Mouse (Mus musculus): ENCODE results near the gene Pcgf1. TPM values are rescaled to one million over a fixed set of nuclear protein-coding genes. Genes with fewer than 3 reads are reported as not detected.

Pcgf1 gene
- total RNA-seq, 2 experiments from 2014 or later: 24.3 to 27.0 TPM

DNA sequence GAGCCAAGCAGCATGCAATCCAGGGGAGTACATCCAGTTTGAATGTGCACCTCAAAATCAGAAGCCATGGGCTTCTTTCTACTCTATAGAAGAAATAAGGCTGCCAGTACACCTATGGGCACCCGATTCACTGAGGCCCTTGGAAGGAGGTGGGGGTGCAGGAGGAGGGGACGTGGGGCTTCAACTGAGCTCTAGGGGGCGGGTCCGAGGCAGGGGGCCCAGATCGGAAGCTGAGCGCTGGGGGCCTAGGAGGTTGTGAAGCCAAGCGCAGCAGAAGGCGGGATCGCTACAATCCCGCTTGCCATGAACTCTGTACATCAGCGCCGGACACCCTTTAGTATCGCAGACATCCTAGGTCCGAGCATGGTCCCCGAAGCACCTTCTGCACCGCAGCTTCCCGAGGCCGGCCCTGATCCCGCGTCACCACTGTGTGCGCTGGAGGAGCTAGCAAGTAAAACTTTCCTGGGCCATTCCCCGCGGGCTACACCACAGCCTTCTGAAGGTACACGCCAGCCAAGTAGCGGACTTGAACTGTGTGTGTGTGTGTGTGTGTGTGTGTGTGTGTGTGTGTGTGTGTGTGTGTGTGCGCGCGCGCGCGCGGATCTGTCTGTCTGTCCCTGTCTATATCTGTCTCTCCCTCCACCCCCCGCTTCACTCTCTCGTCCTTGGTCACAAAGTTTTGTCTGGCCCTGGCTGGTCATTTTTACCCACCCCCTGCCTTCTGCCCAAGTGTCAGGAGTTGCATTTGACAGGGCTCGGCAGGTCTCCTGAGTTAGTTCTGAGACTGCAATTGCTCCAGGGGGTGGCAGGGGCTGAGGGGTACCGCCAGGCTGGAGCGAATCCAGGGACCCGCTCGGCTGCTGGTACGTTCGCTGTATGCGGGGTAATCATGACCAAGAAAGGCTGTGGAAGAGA, 8.7 kb downstream of the Pcgf1 start, which contains the start of gene Lbx2:
TSS of gene Lbx2 (plus strand) at position 247 of the 915 bp plus-strand sequence.
- Histone ChIP-seq H3K4me3 (no peak within 1 kb of the TSS), H3K27ac (no peak within 1 kb of the TSS)
- intact Hi-C loops (cut with DNase I): no loop called here
- TF ChIP-seq CTCF (IDR thresholded peaks at IDR 0.05): no peak
- no peak for DNase-seq (ENCODE audit: extremely low spot score in 1 of 2, low spot score in 2 of 2)

DNA sequence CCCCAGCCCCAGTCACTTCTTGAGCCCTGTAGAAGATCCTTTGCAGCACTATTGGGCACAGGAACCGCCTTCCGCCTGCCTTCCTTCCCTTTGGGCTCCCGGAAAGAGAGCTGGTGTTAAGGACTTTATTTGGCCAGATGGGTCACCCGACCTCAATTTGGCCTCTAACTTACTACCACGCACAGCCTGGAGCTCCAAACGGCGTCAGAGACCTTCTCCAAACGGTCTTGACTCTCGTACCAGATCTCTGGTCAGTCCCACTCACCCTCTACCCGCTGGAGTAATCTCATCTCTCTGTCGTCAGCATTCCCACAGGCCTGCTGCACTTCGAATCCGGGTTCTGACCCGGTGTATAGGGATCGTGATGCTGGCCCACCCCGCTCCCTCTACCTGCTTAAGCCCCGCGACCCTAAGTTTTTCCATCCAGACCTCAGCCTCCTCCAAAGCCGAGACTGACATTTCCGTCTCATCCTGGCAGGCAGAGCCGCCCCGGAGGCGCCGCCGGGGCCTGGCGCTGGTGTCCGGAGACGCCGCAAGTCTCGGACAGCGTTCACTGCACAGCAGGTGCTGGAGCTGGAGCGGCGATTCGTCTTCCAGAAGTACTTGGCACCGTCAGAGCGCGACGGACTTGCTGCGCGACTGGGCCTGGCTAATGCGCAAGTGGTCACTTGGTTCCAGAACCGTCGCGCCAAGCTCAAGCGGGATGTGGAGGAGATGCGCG, 9.7 kb downstream of the Pcgf1 start:
- intact Hi-C loops (cut with DNase I): no loop called here

DNA sequence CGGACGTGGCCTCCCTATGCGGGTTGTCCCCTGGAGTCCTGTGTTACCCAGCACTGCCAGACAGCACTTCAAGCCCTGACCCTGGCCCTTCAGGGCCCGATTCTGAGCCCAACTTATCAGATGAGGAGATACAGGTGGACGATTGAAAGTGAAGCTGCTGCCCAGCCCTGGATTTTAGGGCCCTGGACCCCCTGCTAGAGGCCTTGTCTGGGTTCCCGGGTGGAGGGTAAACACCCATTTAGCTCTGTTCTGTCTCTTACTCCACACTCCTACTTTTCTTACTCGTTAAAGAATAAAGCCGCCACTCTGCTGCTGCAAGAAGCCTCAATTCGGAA, 10.2 kb downstream of the Pcgf1 start:
- DNase-seq (ENCODE audit: extremely low spot score in 1 of 2, low spot score in 2 of 2): no peak
- Histone ChIP-seq H3K27ac (no peak overlapping the region), H3K4me3 (peak overlapping the region; percentile 23; the same call in 1 of the 2 replicates)
- intact Hi-C loops (cut with DNase I): no loop called here
- no peak for TF ChIP-seq CTCF (IDR thresholded peaks at IDR 0.05)

More for the DNA sequence above, 9.7 kb downstream of the Pcgf1 start:
- Histone ChIP-seq H3K4me3 (peak overlapping the region; percentile 23; the same call in 1 of the 2 replicates), H3K27ac (no peak overlapping the region)
- TF ChIP-seq CTCF (IDR thresholded peaks at IDR 0.05): no peak
- DNase-seq (ENCODE audit: extremely low spot score in 1 of 2, low spot score in 2 of 2): no peak

DNA sequence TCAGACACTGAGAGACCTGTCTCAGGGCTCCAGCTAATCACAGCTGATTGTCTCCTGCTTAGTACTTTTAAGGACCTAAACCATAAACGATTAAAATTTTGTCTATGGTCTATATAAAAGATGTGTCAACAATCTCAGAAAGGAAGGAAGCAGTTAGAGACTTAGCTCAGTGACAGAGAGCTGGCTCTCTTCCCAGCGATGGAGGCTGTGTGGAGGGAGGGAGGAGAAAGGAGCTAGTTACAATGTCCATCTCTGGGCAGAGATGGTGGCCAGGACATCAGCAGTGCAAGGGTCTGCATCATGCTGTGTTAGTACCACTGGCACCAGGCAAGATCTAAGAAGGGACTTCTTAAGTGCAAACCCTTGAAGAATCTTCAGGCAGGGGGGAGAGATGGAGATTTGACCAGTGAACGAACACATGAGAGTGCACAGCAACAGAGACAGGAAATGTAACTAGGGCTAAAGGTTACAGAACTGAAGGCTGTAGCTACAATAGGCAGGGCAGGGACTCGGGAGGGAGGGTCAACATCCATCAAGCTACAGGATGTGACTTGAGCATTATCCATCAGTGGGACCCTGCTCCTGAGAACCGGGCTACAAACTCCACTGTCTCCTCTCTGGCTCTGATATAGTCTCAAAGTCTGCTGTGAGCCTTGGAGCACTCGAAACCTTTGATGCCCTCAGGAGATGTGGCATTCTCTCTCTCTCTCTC, 14.9 kb downstream of the Pcgf1 start:
- no peak for TF ChIP-seq CTCF (IDR thresholded peaks at IDR 0.05)
- Histone ChIP-seq H3K4me3 (no peak overlapping the region), H3K27ac (no peak overlapping the region)
- intact Hi-C loops (cut with DNase I): no loop called here
- DNase-seq (ENCODE audit: extremely low spot score in 1 of 2, low spot score in 2 of 2): no peak

DNA sequence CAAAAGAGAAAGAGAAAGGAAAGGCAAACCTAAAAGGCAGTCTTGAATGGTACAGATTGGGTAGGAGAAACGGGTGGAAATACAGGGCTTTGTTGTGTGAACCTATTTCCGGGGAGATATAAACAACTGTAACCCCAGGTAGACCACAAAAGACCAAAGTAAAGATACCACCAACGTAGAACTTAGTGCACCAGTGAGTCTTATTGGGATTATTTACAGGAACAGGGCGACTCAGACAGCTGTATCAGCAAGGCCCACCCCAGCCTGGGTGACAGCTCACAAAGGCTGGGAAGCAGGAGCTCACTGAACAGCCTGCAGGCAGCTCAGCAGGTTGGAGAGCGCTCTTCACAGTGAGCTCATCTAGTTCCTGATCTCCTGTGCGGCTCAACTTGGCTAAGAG, 18.3 kb downstream of the Pcgf1 start:
- DNase-seq (ENCODE audit: extremely low spot score in 1 of 2, low spot score in 2 of 2): no peak
- TF ChIP-seq CTCF (IDR thresholded peaks at IDR 0.05): no peak
- Histone ChIP-seq H3K4me3 (no peak overlapping the region), H3K27ac (no peak overlapping the region)
- intact Hi-C loops (cut with DNase I): no loop called here

DNA sequence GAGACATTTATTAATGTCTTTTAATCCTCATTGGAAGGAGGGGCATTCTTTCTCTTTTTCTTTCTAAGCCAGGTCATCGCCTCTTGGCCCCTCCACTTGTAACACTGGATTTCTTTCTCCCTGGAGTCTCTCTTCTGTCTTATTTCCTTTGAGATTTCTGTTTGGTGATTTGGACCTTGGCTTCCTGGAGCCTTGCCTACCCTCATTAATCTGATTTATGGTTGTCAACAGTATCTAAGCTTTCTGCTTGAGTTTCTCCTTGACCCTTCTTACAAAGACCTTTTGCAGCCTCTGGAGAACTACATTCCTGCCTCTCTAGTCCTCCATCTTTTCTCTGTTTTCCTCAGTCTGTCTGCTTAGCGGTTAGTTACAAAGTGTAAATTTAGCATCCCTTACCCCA, 20.7 kb downstream of the Pcgf1 start:
- intact Hi-C loops (cut with DNase I): no loop called here
- DNase-seq (ENCODE audit: extremely low spot score in 1 of 2, low spot score in 2 of 2): no peak
- Histone ChIP-seq H3K4me3 (no peak overlapping the region), H3K27ac (no peak overlapping the region)
- no peak for TF ChIP-seq CTCF (IDR thresholded peaks at IDR 0.05)

DNA sequence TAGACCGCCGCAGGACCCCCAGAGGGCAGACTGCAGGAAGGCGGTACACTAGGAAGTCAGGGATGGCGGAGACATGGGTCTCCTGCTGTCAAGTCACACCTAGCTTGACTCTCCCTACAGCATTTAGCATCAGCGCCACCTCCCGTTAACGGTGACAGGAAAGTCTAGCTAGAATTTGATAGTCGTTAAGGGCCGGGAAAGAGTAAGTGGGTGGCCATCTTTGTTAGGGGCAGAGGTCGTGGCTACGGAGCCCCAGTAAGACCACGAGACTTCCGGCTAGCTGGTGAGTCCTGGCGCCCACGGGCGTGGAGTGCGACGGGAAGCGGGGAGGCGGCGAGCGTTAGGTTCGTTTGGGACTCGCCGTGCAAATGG, 23.6 kb downstream of the Pcgf1 start, which contains the start of the genes Ccdc142 and Gm42688:
TSS of gene Ccdc142 (plus strand) at position 286 of the 372 bp plus-strand sequence.
TSS of gene Gm42688 (plus strand) at position 302 of the 372 bp plus-strand sequence.
- peak; percentile 49 for TF ChIP-seq CTCF (IDR thresholded peaks at IDR 0.05)
- Histone ChIP-seq H3K27ac (peak within 1 kb of the TSS; percentile 90), H3K4me3 (peak within 1 kb of the TSS; percentile 72)
- intact Hi-C loops (cut with DNase I): loop anchor here (1.0 to 2.0 kb wide), 3 partner anchors 23 to 105 kb away; partner anchors contain the start of gene Aup1
- peak; percentile 80 to 86 for DNase-seq (ENCODE audit: extremely low spot score in 1 of 2, low spot score in 2 of 2)

DNA sequence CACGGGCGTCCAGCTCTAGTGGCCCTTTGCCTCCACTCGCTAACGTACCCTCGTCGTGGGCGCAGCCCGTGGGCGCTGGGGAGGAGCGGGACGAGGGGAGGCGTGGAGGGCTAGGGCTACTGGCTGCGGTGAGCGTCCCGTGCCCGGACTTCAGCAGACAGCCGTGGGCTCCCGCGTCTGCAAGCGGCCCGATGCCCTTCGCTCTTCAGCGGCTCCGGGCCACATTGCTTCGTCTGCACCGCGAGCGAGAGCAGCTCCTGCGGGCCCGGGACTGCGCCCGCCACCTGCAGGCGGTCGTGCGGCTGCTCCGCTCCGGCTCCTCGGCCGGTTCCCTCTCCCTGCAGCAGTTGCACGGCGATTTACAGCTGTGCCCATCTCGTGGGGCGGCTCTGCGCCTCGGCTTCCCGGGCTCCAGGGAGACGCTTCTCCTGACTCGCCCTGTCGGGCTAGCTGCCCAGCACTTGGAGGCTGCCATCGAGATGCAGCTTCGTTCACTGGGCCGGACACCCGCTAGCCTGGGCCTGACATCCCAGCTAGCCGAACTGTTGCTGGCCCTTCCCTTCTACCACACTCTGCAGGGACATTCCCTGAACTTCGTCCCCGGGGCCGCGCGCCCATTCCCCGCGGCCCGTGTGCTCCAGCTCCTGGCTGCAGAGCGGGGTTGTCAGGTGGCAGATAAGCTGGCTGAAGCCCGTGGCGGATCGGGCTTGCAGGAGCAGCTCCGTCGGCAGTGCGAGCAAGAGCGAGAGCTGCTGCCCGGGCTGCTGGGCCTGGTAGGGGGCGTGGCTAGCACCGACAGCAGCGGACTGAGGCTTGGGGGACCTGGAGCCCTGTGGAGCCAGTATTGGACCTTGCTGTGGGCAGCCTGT, 24.3 kb downstream of the Pcgf1 start:
- peak; percentile 62 to 64 for DNase-seq (ENCODE audit: extremely low spot score in 1 of 2, low spot score in 2 of 2)
- peak; percentile 51 for TF ChIP-seq CTCF (IDR thresholded peaks at IDR 0.05)
- H3K27ac ChIP-seq: peak overlapping the region; percentile 90
- intact Hi-C loops (cut with DNase I): loop anchor here (1.0 to 2.0 kb wide), 3 partner anchors 23 to 106 kb away; partner anchors contain the start of gene Aup1
- peak overlapping the region; percentile 72 for H3K4me3 ChIP-seq

DNA sequence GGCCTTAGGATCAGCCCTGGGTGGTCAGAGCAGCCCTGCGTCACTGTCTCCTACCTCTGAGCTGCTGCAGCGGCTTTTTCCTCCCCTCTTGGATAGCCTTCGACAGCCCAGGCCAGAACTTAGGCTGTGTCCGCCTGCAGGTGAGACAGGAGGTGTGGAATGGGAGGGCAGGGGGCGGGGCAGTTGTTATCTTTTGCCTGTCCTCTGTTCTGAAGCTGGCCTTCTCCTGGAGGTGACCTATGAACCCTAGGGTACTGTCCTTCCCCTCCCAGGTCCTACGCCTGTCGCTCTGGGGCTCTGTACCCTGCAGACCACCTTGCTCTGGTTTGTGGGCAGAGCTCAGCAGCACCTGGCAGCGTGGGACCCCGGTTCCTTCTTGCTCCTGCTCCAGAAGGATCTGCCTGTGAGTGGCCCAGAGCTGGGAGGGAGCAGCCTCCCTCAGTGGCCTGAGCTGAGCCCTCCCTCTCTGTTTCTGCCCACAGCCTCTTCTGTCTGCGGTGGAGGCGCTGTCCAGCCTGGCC, 25.5 kb downstream of the Pcgf1 start:
- no peak for TF ChIP-seq CTCF (IDR thresholded peaks at IDR 0.05)
- H3K27ac ChIP-seq: peak overlapping the region; percentile 40; the same call in 1 of the 2 replicates
- peak overlapping the region; percentile 72 for H3K4me3 ChIP-seq
- intact Hi-C loops (cut with DNase I): no loop called here
- no peak for DNase-seq (ENCODE audit: extremely low spot score in 1 of 2, low spot score in 2 of 2)

DNA sequence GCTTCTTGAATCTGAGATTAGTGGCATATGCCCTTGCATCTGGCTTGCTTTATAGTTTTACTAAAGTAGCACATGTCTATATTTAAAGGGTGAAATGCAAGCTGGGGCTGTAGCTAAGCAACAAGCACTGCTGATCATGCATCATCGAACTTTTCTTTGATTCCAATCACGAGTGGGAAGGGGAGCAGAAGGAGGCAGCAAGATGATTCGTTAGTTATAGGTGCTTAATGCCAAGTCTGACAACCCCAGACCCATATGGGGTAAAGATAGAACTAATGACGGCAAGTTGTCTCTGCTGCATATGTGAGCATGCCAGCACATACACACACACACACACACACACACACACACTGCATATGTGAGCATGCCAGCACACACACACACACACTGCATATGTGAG, 26.5 kb downstream of the Pcgf1 start:
- intact Hi-C loops (cut with DNase I): no loop called here
- no peak overlapping the region for H3K27ac ChIP-seq
- no peak for DNase-seq (ENCODE audit: extremely low spot score in 1 of 2, low spot score in 2 of 2)
- no peak overlapping the region for H3K4me3 ChIP-seq
- no peak for TF ChIP-seq CTCF (IDR thresholded peaks at IDR 0.05)
